Mouse (Mus musculus) stomach, embryonic 14.5 days (tissue): ENCODE measurements around the gene Klrb1f. TPM values are rescaled to one million over a fixed set of nuclear protein-coding genes. Genes with fewer than 3 reads are reported as not detected.
"Not testable (repeated sequence)": the region's sequence is repeated elsewhere in the genome, so short reads cannot be mapped to it uniquely, and the experiment has no call there.

ENCODE experiments used
- ATAC-seq: fragments of 200-750 bp; cut with Nextera tagmentation; 2 replicates; pipeline ENCODE4 v1.8.0; 2017; ENCODE audit warnings: low read depth, moderate TSS enrichment; ENCODE audit not compliant: insufficient number of reproducible peaks, insufficient read depth, low FRiP score
- H3K27ac ChIP-seq: fragments of 300-500 bp; sonication (generic); 2 replicates; pipeline ENCODE4 v1.5.1; 2014; ENCODE audit warnings: mild to moderate bottlenecking, low read length, moderate library complexity, mixed read lengths
- H3K27me3 ChIP-seq: fragments of 300-500 bp; sonication (generic); 2 replicates; pipeline ENCODE4 v1.6.1; 2014; ENCODE audit warnings: low read length, control low read depth, mixed read lengths; ENCODE audit not compliant: control insufficient read depth, insufficient read depth
- H3K36me3 ChIP-seq: fragments of 300-500 bp; sonication (generic); 2 replicates; pipeline ENCODE4 v1.6.1; 2014; ENCODE audit warnings: mild to moderate bottlenecking, control low read depth, low read length, moderate library complexity, mixed read lengths; ENCODE audit not compliant: control insufficient read depth, insufficient read depth
- H3K4me1 ChIP-seq: fragments of 300-500 bp; sonication (generic); 2 replicates; pipeline ENCODE4 v1.6.1; 2014; ENCODE audit warnings: low read length, control low read depth, mixed read lengths; ENCODE audit not compliant: control insufficient read depth, insufficient read depth
- H3K4me2 ChIP-seq: fragments of 300-500 bp; sonication (generic); replicated peaks from 2 replicates; pipeline ENCODE4 v1.6.1; 2014; ENCODE audit warnings: low read depth, low read length, control low read depth
- H3K4me3 ChIP-seq: fragments of 300-500 bp; sonication (generic); 2 replicates; pipeline ENCODE4 v1.5.1; 2014; ENCODE audit warnings: low read depth, low read length, control low read depth
- H3K9ac ChIP-seq: fragments of 300-500 bp; sonication (generic); replicated peaks from 2 replicates; pipeline ENCODE4 v1.6.1; 2014; ENCODE audit warnings: low read depth, mild to moderate bottlenecking, control low read depth, low read length, moderate library complexity, mixed read lengths
- H3K9me3 ChIP-seq: fragments of 300-500 bp; sonication (generic); 2 replicates; pipeline ENCODE4 v1.6.1; 2016; ENCODE audit warnings: low read depth, low read length, control low read depth; ENCODE audit not compliant: control insufficient read depth
- WGBS: fragments of 180-500 bp; shearing (Covaris S2); extraction: QIAGEN DNeasy Blood & Tissue Kit; methylation state at CpG from one replicate; pipeline ENCODE4 v1.1.7; 2014; 5-methylcytosine and 5-hydroxymethylcytosine counted together
- polyA plus RNA-seq: library from polyadenylated mRNA; unstranded; fragments of >200 nt; fragmentation: Nextera tagmentation; extraction: Ambion mirVana; gene quantifications from 2 replicates; pipeline ENCODE4 v1.2.1, GENCODE M21; 2014

Gene Klrb1f
- polyA plus RNA-seq, 1 experiment from 2014 or later: 0.36 TPM

DNA sequence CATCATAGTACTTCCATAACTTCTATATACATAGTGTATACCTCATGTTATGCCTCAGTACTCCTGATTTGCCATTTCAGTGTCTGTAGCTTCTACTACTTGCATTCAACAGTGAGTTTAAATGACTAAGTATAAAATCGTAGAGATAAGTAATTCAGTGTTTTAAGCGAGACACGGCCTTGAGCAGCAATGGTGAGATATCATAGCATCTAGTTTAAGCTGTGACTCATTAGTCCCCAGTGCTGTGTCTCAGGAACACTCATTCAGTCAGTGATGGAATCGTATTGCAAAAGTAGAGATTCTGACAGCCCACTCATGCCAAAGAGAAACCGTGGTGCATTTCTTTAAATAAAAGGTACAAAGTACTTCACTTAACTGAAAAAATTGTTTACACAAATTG lies 6.0 kb downstream of the Klrb1f start:
- Histone ChIP-seq H3K9ac (no peak overlapping the region), H3K27me3 (no peaks in the 10 kb centered on the region), H3K27ac (no peak overlapping the region), H3K36me3 (no peaks in the 10 kb centered on the region), H3K4me2 (no peak overlapping the region), H3K9me3 (no peaks in the 10 kb centered on the region), H3K4me1 (peaks cover 2% of the 10 kb centered on the region; the same call in 1 of the 2 replicates), H3K4me3 (no peak overlapping the region)
- 83% methylated on average over 5 of the region's 5 CpGs for WGBS
- ATAC-seq: no peak

- ATAC-seq: no peak
- 69% methylated on average over 3 of the region's 3 CpGs for WGBS
Observed at GRCm38 (mm10) chr6:129056237-129056636, 10.5 kb downstream of the Klrb1f start.

DNA sequence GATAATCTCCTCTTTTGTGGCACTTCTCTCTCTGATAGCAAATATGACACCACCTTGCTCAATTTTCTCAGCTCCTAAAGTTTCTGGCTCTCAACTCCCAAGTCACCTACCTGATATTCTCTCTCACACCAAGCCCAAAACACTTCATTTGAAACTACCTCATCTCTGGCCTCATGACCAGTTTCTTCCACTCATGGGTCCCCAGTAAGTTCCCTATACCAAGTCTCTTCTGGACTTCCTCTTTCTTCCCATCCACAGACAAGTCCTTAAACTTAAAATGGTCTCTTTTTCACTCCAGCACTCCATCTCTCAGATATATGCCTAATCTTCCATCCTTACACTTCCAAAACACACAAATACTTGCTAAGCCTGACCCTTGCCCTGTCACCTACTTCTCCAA lies 12.3 kb downstream of the Klrb1f start:
- Histone ChIP-seq H3K9me3 (no peaks in the 10 kb centered on the region), H3K27me3 (no peaks in the 10 kb centered on the region), H3K27ac (no peak overlapping the region), H3K9ac (no peak overlapping the region), H3K4me1 (no peaks in the 10 kb centered on the region), H3K36me3 (no peaks in the 10 kb centered on the region), H3K4me2 (no peak overlapping the region), H3K4me3 (no peak overlapping the region)
- ATAC-seq: no peak

More at GRCm38 (mm10) chr6:129056237-129056636, 10.5 kb downstream of the Klrb1f start:
- no peak overlapping the region for H3K27ac ChIP-seq
- no peak overlapping the region for H3K4me2 ChIP-seq
- no peaks in the 10 kb centered on the region for H3K36me3 ChIP-seq
- H3K9me3 ChIP-seq: no peaks in the 10 kb centered on the region
- no peak overlapping the region for H3K9ac ChIP-seq
- H3K27me3 ChIP-seq: no peaks in the 10 kb centered on the region
- H3K4me1 ChIP-seq: no peaks in the 10 kb centered on the region
- H3K4me3 ChIP-seq: no peak overlapping the region

GRCm38 (mm10) chr6:129065407-129065806 lies 19.7 kb downstream of the Klrb1f start:
- WGBS: 80% methylated on average over 3 of the region's 3 CpGs
- no peak overlapping the region for H3K4me2 ChIP-seq
- H3K9ac ChIP-seq: no peak overlapping the region
- no peaks in the 10 kb centered on the region for H3K36me3 ChIP-seq
- no peaks in the 10 kb centered on the region for H3K9me3 ChIP-seq
- no peak for ATAC-seq
- no peak overlapping the region for H3K4me3 ChIP-seq
- H3K4me1 ChIP-seq: no peaks in the 10 kb centered on the region
- H3K27me3 ChIP-seq: no peaks in the 10 kb centered on the region
- H3K27ac ChIP-seq: no peak overlapping the region

GRCm38 (mm10) chr6:129065857-129066256 lies 20.2 kb downstream of the Klrb1f start:
- no peak overlapping the region for H3K4me3 ChIP-seq
- H3K27me3 ChIP-seq: no peaks in the 10 kb centered on the region
- H3K9me3 ChIP-seq: no peaks in the 10 kb centered on the region
- no peaks in the 10 kb centered on the region for H3K36me3 ChIP-seq
- no peak overlapping the region for H3K9ac ChIP-seq
- H3K4me2 ChIP-seq: no peak overlapping the region
- no peak for ATAC-seq
- 86% methylated on average over 3 of the region's 3 CpGs for WGBS
- no peak overlapping the region for H3K27ac ChIP-seq
- H3K4me1 ChIP-seq: no peaks in the 10 kb centered on the region

DNA sequence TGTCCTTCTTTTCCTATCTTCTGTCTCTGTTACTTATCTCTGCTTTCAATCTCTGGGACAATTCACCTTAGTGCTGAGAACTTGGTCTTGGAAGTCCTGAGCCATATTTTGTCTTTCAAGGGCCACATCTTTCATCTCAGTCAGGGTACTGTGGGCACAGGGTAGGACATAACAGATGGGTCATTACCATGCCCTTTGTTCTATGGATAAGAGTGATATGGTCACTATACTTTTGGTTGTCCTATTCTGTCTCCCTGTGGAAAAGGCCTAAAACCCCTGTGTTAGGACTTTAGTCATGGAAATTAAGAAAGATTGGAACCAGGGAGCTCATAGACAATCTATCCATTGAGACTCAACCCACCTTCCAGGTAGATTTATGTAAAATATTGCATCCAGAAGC lies 20.8 kb downstream of the Klrb1f start:
- no peak for ATAC-seq
- Histone ChIP-seq H3K4me3 (no peak overlapping the region), H3K9ac (no peak overlapping the region)

DNA sequence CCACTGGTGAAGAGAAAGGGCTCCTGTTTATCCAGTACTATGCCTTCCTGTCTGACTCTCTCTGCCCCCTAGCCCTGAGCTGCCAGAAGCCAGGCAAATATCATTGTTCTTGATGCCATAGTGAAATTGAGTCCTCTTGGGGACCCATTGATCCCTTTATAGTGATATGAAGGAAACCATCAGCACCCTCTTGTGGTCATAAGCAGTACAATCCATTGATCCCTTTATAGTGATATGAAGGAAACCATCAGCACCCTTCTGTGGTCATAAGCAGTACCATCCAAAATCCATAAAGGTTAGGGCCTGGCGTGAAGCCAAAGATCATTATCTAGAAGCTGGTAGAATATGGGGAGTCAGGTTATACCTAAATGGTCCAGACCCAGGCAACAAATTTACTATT lies 21.3 kb downstream of the Klrb1f start:
- Histone ChIP-seq H3K4me1 (no peaks in the 10 kb centered on the region), H3K9ac (no peak overlapping the region), H3K36me3 (no peaks in the 10 kb centered on the region), H3K4me2 (no peak overlapping the region), H3K9me3 (no peaks in the 10 kb centered on the region; the same call in 1 of the 2 replicates), H3K4me3 (no peak overlapping the region), H3K27ac (no peak overlapping the region), H3K27me3 (no peaks in the 10 kb centered on the region)
- WGBS: 70% methylated on average over 1 of the region's 1 CpGs
- ATAC-seq: peak; percentile 65; the same call in 1 of the 2 replicates

More for the DNA sequence above, 20.8 kb downstream of the Klrb1f start:
- no peaks in the 10 kb centered on the region; the same call in 1 of the 2 replicates for H3K9me3 ChIP-seq
- no peaks in the 10 kb centered on the region for H3K27me3 ChIP-seq
- H3K4me2 ChIP-seq: no peak overlapping the region
- no peak overlapping the region for H3K27ac ChIP-seq
- H3K36me3 ChIP-seq: no peaks in the 10 kb centered on the region
- H3K4me1 ChIP-seq: no peaks in the 10 kb centered on the region

- 90% methylated on average over 6 of the region's 6 CpGs for WGBS
- H3K27ac ChIP-seq: no peak overlapping the region
- no peak overlapping the region for H3K9ac ChIP-seq
- no peaks in the 10 kb centered on the region for H3K36me3 ChIP-seq
- H3K4me2 ChIP-seq: no peak overlapping the region
- ATAC-seq: no peak
- H3K27me3 ChIP-seq: no peaks in the 10 kb centered on the region
- H3K4me3 ChIP-seq: no peak overlapping the region
- H3K4me1 ChIP-seq: no peaks in the 10 kb centered on the region
- H3K9me3 ChIP-seq: no peaks in the 10 kb centered on the region
Observed at GRCm38 (mm10) chr6:129085098-129085497, 39.4 kb downstream of the Klrb1f start.

- H3K4me1 ChIP-seq, H3K27me3 ChIP-seq, H3K27ac ChIP-seq, H3K36me3 ChIP-seq, ATAC-seq, H3K4me2 ChIP-seq, H3K9me3 ChIP-seq, H3K9ac ChIP-seq, H3K4me3 ChIP-seq: not testable (repeated sequence)
- 79% methylated on average over 2 of the region's 2 CpGs for WGBS
Observed at GRCm38 (mm10) chr6:129086031-129086430, 40.3 kb downstream of the Klrb1f start.
